Mouse (Mus musculus) left cerebral cortex, postnatal 36 days (tissue): Measurements from ENCODE around the gene Zfp106. TPM values are rescaled to one million over a fixed set of nuclear protein-coding genes. Genes with fewer than 3 reads are reported as not detected.
"Not testable (repeated sequence)": the region's sequence is repeated elsewhere in the genome, so short reads cannot be mapped to it uniquely, and the experiment has no call there.

Experiments
- DNase-seq, 2 experiments: peaks; one replicate each; pipeline ENCODE4 v3.0.0; 2021 to 2022; ENCODE audit warnings: low spot score in 2 of 2, mixed read lengths in 1 of 2
- intact Hi-C: fragments of 180-260 bp; cut with DNase I; formaldehyde crosslinking; loops from one replicate; pipeline ENCODE4 v1.15.1; 2025
- total RNA-seq, 2 experiments: library from RNA; stranded (reverse); gene quantifications; 2 replicates each; pipeline ENCODE4 v1.2.3; 2021

The Zfp106 gene
- total RNA-seq, result 100 to 1,000 TPM; 154 to 162 TPM

- intact Hi-C loops, result no loop called here
- peak; percentile 88 for DNase-seq
Observed at GRCm38 (mm10) chr2:120563235-120563990, at the start of gene Zfp106. TSS of gene Zfp106 (minus strand) at chr2:120563843.

DNA sequence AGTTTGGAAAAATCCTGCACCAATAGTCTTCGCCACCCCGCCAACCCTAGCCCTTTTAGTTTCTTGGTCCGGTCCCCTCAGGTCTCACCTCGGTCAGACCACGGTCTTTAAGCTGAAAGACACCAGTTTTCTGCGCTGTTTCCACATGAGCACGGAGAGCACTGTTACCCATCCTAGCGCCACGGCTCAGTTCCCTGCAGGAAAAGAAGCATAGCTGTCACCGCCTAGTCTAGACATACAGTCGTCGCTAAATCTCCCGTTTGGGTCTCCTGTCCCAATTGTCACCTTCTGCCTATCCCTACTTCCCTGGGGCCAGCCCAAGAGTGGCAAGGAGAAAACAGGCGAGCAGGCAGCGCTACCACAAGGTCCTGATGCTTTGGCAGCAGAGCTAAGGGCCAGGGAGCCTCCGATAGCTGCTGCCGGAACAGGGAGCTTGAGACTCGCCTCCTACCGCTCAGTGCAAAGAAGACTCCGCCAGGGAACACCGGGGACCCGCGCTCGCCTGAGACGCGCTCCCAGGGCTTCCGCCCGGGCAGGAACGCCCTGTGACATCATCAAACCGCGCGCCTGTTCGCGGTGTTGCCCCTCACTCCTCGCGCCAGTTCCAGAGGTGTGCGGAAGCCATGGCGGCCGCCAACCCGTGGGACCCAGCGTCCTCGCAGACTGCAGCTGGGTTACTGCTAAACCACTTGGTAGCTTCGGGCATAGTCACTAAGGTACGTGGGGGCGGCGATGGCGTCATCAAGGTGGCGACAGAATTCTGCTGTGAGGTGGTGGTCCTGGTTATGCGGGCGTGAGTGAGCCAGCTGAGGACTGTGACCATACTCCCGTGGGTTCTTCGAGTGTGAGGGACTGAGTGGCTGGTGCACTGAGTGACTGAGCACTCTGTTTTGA, 45.4 kb upstream of the Zfp106 start, which contains the start of the genes Haus2 and Lrrc57:
Gene Haus2, plus strand, starts transcription at position 554 of the 894 bp plus-strand sequence.
Gene Lrrc57, minus strand, starts transcription at position 691 of the 894 bp plus-strand sequence.
- peak; percentile 92 to 93 for DNase-seq
- intact Hi-C loops, result loop anchor here (5.0 kb wide), 1 partner anchor 67 kb away; no protein-coding TSS in a partner anchor

DNA sequence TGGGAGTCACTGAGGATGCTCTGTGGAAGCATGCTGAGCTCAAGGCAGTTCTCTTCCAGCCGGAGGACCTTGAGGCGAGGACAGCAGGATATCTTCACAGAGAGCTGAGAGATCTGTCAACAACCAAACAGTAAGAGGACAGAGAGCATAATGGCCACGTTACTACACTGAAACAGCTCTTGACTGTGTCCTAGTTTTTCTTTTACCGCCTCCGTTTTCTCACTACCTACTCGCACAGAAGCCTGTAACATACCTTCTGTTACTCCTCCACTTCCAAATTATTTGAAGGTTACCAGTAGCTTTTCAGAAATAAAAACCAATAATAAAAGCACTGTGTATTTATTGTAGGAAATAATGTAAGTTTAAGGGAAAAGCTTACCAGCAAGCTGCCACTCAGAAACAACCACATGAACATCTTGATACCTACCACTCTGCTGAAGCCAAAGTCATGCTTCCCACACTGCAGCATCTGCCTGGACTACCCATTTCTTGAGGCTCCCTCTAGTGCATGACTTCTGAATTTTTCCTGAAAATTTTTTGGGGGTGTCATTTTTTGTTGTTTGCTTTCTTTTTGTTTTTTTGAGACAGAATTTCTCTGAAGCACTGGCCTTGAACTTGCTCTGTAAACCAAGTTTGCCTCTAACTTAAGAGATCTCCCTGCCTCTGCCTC, 42.5 kb upstream of the Zfp106 start:
- peak; percentile 16 to 33 for DNase-seq
- intact Hi-C loops, result loop anchor here (2.0 to 5.0 kb wide), 2 partner anchors 17 to 64 kb away; no protein-coding TSS in a partner anchor

- intact Hi-C loops, result no loop called here
- DNase-seq, result no peak
Observed at GRCm38 (mm10) chr2:120599506-120599905, 35.9 kb upstream of the Zfp106 start.

- intact Hi-C loops, result no loop called here
- DNase-seq, result peak; percentile 15
Observed at GRCm38 (mm10) chr2:120597734-120598133, 34.1 kb upstream of the Zfp106 start.

DNA sequence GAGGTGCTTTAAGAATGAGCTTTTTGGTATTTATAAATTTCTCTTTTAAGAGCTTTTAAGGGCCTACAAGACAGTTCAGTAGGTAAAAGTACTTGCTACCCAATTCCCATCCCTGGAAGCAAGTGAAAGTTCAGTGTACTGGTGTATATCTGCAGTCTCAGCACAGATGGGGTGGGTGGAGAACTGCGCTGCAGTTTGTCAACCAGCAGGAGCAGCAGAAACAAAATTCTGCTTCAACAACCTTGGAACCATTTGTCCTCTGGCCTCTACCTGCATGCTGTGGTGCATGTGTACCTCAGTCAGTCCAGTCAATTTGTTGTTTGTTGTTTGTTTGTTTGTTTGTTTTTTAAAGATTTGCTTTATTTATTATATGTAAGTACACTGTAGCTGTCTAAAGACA, 28.6 kb upstream of the Zfp106 start:
- intact Hi-C loops, result no loop called here
- DNase-seq, result no peak

DNA sequence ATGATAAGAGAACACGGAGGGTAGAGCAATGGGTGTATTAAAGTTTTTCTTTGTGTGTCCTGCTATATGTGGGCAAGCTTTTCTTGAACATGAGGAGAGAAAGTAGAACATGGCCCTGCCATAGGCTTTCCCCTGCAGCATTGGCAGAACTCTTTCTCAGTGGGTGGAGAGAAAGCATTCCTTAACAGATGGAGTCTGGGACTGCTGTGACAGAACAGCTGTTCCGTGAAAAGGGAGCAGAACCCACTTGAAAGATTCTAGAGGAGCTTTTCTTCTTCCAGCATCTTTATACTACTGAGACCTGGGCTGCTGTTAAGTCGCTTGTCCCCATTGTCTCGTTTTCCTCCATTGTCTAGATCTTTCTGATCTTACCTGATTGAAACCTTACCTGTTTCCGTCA, 26.1 kb upstream of the Zfp106 start:
- intact Hi-C loops, result loop anchor here (2.0 to 5.0 kb wide), 2 partner anchors 17 to 47 kb away; no protein-coding TSS in a partner anchor
- peak; percentile 70 to 75 for DNase-seq

DNA sequence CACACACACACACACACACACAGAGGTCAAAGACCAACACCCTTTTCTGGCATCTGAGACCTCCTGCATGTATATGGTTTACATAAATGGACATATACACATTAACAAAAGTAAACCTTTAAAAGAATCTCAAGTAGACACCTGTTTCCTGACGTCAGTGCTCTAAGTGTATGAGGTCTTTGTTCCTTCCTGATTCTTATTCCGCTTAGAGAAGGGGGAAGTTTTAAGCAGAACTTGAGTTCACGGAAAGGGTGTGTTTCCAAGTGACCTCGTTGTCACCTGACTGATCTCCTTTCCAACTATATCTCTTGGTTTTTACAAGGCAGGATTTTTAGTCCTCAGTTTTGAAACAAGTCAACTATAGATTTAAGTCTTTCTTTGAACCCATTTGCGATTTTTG, 14.6 kb upstream of the Zfp106 start:
- intact Hi-C loops, result no loop called here
- no peak for DNase-seq

GRCm38 (mm10) chr2:120577799-120578198, 14.2 kb upstream of the Zfp106 start:
- intact Hi-C loops, result no loop called here
- no peak for DNase-seq

DNA sequence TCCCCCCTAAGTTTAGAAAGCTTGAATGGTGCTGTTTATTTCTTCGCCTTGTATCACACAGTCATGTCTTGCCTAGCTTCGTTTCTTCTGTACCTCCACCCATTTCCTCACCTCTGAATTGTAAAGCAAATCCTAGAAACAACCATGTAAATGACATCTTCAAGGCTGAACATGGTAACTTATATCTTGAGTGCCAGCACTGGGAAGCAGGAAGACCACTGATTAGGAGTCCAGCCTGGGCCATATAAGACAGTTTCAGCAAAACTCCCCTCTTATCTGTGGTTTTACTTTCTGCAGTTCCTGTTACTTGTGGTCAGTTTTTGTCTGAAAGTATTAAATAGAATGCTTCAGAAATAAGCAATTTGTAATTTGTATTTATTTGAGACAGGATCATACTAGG, 12.3 kb upstream of the Zfp106 start:
- intact Hi-C loops, result no loop called here
- DNase-seq, result no peak

DNA sequence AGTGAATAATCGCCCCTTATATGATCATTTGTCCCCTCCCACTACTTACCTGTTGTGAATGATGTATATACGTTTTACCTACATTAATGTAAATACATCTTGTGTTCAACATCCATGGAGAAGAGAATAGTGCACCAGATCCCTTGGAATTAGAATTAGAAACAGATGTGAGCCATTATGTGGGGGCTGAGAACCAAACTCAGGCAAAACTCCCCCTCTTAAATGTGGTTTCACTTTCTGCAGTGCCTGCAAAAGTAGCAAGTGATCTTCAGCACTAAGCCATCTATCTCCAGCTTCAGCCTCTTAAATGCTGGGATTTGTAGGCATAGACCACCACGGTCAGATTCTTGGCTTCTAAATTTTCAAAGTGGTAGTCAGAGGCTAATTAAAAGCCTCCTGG, 11.5 kb upstream of the Zfp106 start:
- no peak for DNase-seq
- intact Hi-C loops, result no loop called here

- intact Hi-C loops, DNase-seq: not testable (repeated sequence)
Observed at GRCm38 (mm10) chr2:120572161-120572560, 8.5 kb upstream of the Zfp106 start.

- intact Hi-C loops, result no loop called here
- DNase-seq, result no peak
Observed at GRCm38 (mm10) chr2:120571081-120571480, 7.4 kb upstream of the Zfp106 start.

DNA sequence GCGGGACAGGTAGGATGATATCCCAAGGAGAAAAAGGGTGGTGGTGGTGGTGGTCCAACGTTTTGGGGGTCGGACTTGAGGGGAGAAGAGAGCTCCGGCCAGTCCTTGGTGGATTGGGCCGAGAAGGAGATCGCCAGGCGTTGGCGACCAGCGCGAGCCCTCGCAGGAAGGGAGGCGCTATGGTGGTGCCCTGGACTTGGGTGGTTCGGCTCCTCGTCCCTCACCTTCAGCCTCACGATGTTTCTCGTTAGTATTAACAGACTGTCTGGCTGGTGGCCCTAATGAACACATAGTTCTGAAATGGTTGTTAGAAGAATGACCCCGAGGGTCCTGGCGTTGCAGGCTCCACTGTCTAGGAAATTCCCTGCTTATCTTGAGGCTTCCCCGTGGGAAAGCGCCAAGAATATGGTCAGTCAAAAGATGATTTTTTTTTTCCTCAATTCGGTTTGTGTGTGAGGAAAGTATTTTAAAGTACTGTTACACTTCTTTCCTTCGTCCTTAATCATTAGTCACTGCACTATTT, 4.2 kb upstream of the Zfp106 start:
- intact Hi-C loops, result no loop called here
- DNase-seq, result no peak

DNA sequence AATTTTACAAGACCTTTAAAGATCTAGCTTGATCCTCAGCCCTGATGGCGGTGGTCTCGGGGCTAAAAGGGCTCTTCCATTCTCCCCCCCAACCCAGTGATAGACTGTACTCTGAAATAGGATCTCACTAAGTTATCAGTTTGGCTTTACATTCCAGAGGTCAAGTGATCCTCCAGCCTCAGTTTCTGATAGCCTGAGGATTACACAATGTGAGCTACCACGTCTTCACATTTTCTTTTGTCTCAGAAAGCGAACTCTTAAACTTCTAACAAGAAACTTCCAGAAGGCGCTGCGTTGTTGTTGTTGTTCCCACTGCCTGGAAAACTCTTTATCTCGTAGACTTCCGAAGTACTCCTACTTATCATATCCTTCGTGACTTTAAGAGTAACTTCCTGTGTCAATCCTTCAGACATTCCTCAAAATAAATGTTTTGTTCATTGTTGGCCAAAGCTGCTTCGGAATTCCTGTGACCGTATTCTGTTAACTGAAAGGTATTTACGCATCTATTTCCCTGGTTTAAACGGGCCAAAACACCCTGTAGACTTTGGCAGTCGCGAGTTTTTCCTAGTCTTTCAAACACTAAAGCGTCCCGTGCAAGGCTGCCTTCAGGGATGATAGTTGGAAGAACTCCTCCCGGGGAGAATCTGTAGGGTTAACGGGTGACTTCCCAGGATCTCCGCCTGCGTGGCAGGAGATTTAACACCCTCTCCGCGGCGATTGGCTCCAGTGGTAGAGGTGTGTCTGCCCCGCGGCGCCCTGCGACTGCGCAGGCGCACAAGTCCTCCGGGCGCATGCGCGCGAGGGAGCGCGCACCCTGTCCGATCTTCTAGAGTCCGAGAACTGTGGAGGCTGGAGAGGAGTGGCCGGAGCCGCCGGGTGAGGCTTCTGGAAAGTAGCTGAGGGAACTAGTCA, 3.5 kb upstream of the Zfp106 start, which contains the start of gene Snap23:
Gene Snap23, plus strand, starts transcription at position 786 of the 912 bp plus-strand sequence.
- peak; percentile 94 to 98 for DNase-seq
- intact Hi-C loops, result no loop called here

DNA sequence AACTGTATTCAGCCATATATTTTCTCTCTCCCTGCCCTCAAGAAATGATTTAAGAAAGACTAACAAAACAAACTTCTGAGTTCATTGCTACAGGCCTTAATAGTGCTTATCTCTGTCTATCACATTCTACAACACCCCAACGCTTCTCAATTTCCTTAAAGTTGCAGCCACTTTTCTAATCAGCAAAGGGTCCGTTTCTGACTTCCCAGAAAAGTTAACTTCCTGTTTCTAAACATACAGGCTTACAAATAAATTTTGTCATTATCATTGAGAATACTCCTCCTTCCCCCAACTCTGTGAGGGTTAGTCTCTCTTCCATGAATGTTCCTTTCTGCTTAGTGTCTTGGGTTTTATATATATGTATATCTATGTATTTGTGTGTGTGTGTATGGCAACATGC, 1.7 kb upstream of the Zfp106 start:
- DNase-seq, result no peak
- intact Hi-C loops, result no loop called here

GRCm38 (mm10) chr2:120564548-120565188, 1.0 kb upstream of the Zfp106 start:
- DNase-seq, intact Hi-C loops: not testable (repeated sequence)

- intact Hi-C loops, result no loop called here
- no peak for DNase-seq
Observed at GRCm38 (mm10) chr2:120562859-120563234, 796 bp downstream of the Zfp106 start.
